Mouse (Mus musculus) testis, adult 2 months (tissue): ENCODE measurements around the gene Gabrg2. TPM values are rescaled to one million over a fixed set of nuclear protein-coding genes. Genes with fewer than 3 reads are reported as not detected.

Experiments used
- H3K27ac ChIP-seq: fragments of 200-500 bp; 2 replicates; pipeline ENCODE4 v1.5.1; 2012; ENCODE audit warnings: low read depth, low read length; ENCODE audit not compliant: control insufficient read depth, insufficient read depth
- H3K27me3 ChIP-seq: fragments of 200-500 bp; 2 replicates; pipeline ENCODE4 v1.6.1; 2012; ENCODE audit warnings: mild to moderate bottlenecking, low read length, moderate library complexity; ENCODE audit not compliant: control insufficient read depth, insufficient read depth
- H3K36me3 ChIP-seq: fragments of 200-500 bp; 2 replicates; pipeline ENCODE4 v1.6.1; 2012; ENCODE audit warnings: mild to moderate bottlenecking, low read length; ENCODE audit not compliant: control insufficient read depth, insufficient read depth
- H3K4me1 ChIP-seq: fragments of 200-500 bp; 2 replicates; pipeline ENCODE4 v1.6.1; 2012; ENCODE audit warnings: low read length; ENCODE audit not compliant: control insufficient read depth, insufficient read depth
- H3K4me3 ChIP-seq: fragments of 200-500 bp; 2 replicates; pipeline ENCODE4 v1.5.1; 2012; ENCODE audit warnings: low read depth, mild to moderate bottlenecking, low read length, moderate library complexity, mixed read lengths; ENCODE audit not compliant: control insufficient read depth
- CTCF ChIP-seq: fragments of 200-500 bp; IDR thresholded peaks from 2 replicates; pipeline ENCODE4 v1.5.1; 2012; ENCODE audit warnings: low read depth, mild to moderate bottlenecking, inconsistent platforms, low read length, moderate library complexity; ENCODE audit not compliant: control insufficient read depth, insufficient read depth, insufficient replicate concordance
- POLR2A ChIP-seq: fragments of 200-500 bp; IDR thresholded peaks from 2 replicates; pipeline ENCODE4 v1.6.1; 2012; ENCODE audit warnings: low read depth, mild to moderate bottlenecking, inconsistent platforms, low read length, moderate library complexity; ENCODE audit not compliant: control insufficient read depth
- polyA plus RNA-seq: library from polyadenylated mRNA; depleted of rRNA; stranded (reverse); fragments of >200 nt; gene quantifications from 2 replicates; pipeline ENCODE4 v1.2.3, GENCODE M21; 2012; rRNA removed

Gabrg2 gene
- polyA plus RNA-seq, 1 experiment: not detected

GRCm38 (mm10) chr11:41945471-41945870 is 55.2 kb downstream of the Gabrg2 start:
- no peak for TF ChIP-seq POLR2A
- TF ChIP-seq CTCF: no peak
- no peaks in the 10 kb centered on the region for H3K4me1 ChIP-seq
- H3K27me3 ChIP-seq: no peaks in the 10 kb centered on the region
- no peak overlapping the region for H3K27ac ChIP-seq
- no peak overlapping the region for H3K4me3 ChIP-seq
- no peaks in the 10 kb centered on the region for H3K36me3 ChIP-seq

GRCm38 (mm10) chr11:41937979-41938378 is 62.7 kb downstream of the Gabrg2 start:
- H3K36me3 ChIP-seq: no peaks in the 10 kb centered on the region
- H3K27ac ChIP-seq: no peak overlapping the region
- TF ChIP-seq CTCF (no peak), POLR2A (no peak)
- H3K27me3 ChIP-seq: no peaks in the 10 kb centered on the region
- H3K4me3 ChIP-seq: no peak overlapping the region
- H3K4me1 ChIP-seq: no peaks in the 10 kb centered on the region

- Histone ChIP-seq H3K36me3 (no peaks in the 10 kb centered on the region), H3K27me3 (no peaks in the 10 kb centered on the region), H3K4me1 (no peaks in the 10 kb centered on the region), H3K27ac (no peak overlapping the region), H3K4me3 (no peak overlapping the region)
- no peak for TF ChIP-seq POLR2A
- no peak for TF ChIP-seq CTCF
These were observed 81.8 kb downstream of the Gabrg2 start for GRCm38 (mm10) chr11:41918864-41919263.

GRCm38 (mm10) chr11:41914066-41914465 is 86.6 kb downstream of the Gabrg2 start:
- Histone ChIP-seq H3K36me3 (no peaks in the 10 kb centered on the region), H3K4me3 (no peak overlapping the region), H3K27ac (no peak overlapping the region), H3K4me1 (no peaks in the 10 kb centered on the region), H3K27me3 (no peaks in the 10 kb centered on the region)
- TF ChIP-seq POLR2A (no peak), CTCF (no peak)

GRCm38 (mm10) chr11:41903661-41904060 is 97.0 kb downstream of the Gabrg2 start:
- Histone ChIP-seq H3K27me3 (no peaks in the 10 kb centered on the region), H3K4me3 (no peak overlapping the region), H3K36me3 (no peaks in the 10 kb centered on the region), H3K27ac (no peak overlapping the region), H3K4me1 (no peaks in the 10 kb centered on the region)
- TF ChIP-seq POLR2A (no peak), CTCF (no peak)

Other genes with a start within 250 kb of the Gabrg2 start
- 0.43 and 1.0 TPM in 2 replicates for gene Gabra1, start 182.1 kb upstream of the Gabrg2 start, polyA plus RNA-seq